Mouse (Mus musculus) NIH3T3 (cell line): ENCODE measurements around the gene Slc6a16.
A peak's percentile ranks its signal among the peaks of the same experiment; 100 is the strongest.

Source experiments
- DNase-seq: peaks from one replicate; pipeline ENCODE4 v3.0.0-alpha.2; 2012; ENCODE audit warnings: low read depth

Slc6a16 gene

GRCm38 (mm10) chr7:45240633-45241388 lies at the start of gene Slc6a16:
Gene Slc6a16, plus strand, starts transcription at chr7:45241085.
- DNase-seq: no peak

DNA sequence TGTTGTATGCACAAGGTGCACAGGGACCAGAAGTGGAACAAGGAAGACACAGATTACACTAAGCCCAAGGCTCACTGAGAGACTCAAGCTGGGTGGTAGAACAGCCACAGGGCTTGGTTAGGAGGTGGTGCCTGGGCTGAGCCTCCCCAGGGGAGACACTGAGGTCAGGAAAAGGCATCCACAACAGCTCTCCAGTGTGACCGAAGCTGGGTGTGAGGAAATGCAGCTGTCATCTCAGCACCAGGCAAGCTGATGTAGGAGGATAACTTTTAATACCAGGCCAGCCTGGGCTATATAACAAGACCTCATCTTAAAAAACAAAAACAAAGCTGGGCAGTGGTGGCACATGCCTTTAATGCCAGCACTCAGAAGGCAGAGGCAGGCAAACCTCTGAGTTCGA lies 49.7 kb upstream of the Slc6a16 start:
- DNase-seq: no peak

- DNase-seq: peak; percentile 66
These were observed 49.0 kb upstream of the Slc6a16 start for GRCm38 (mm10) chr7:45191803-45192363.

GRCm38 (mm10) chr7:45192585-45193310 lies 48.1 kb upstream of the Slc6a16 start:
- no peak for DNase-seq

DNA sequence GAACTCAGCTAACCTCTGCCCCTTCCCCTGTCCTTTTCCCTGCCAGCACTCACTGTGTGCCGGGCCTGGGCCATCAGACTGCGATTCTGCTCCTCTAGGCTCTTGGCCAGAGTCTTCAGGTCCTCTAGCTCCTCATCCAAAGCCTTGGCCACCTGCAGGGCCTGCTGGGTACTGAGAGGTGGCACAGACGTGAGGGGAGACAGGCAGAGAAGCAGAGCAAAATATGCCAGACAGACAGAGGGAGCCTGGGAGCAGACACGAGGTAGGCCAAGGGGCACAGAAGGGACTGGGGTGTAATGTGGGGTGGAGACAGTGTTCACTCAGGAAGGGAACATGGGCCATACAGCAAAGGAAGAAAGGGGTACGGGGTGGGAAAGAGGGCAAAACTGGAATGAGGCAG lies 47.5 kb upstream of the Slc6a16 start:
- DNase-seq: no peak

DNA sequence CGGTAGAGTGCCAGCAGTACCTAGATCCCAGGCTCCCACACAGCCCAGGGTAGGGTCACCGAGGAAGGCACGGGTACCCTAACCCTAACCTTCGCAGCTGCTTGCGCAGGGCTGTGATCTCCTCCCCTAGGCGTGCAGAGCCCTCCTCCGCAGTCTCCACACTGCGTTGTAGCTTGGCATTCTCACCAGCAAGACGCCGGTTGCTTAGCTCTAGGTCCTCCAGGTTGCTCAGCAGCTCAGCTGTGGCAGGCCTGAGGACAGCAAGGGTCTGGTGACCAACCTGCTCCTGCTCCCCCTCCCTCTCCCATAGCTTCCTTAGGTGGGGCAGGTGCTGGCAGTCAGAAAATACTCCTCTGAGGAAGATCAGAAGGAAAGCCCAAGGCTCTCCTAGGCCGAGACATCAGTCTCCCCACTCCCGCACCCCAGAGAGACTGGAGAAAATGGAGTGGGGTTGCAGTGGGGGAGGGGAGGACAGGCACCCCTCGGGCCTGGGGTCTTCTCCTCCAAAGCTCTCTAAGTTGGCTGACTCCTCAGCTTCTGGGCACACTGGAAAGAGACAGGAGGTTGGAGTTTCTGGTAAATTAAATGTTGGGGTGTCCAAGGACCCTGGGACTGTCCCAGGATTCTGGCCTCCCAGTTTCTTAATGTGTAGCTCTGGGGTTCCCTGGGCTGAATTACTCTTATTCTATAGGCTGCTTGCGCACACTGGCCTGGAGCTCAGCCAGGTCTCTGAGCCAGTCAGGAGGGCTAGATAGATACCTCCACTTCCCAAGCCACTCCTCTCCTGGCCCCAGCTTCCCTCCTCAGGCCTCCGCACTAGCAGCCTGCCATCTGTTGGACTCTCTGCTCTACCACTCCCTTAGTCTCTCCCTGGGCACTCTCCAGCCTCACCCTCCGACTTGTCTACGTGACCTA lies 46.8 kb upstream of the Slc6a16 start:
- no peak for DNase-seq

DNA sequence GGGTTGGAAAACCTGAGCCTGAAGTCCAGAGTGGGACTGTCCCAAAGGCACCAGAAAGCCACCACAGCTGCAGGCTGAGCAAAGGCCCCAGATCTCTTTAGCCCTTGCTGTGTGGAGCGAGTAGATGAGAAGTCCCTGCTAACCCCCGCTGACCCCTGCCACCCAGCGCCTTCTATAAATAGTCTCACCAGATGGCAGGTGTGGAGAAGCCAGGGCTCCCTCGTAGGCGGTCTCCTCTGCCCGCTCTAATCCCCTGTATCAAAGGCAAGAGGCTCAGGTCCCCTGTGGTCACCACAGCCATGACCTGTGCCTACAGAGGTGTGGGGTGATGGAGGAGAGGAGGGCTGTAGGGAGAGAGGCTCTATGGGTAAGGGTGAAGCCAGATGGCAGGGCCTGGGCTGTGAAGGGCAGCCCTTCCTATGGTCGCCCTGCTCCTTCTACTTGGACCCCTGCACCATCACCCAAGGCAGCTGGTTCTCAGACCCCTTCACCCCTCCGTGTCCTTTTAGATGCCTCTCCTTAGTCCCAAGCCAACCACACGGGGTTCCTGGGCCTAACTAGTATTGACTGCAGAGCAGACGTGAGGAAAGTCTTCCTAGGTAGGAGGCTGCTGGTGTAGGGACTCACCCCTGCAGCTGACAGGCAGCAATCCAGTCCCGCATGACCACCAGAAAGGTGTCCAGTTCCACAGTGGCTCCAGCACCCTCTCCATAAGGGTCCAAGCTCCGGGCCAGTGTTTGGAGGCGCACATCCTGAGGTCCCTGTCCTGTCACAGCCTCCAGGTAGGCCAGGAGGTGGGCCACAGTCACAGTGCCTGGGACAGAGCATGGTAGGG lies 45.3 kb upstream of the Slc6a16 start:
- DNase-seq: no peak

GRCm38 (mm10) chr7:45196176-45196535 lies 44.7 kb upstream of the Slc6a16 start:
- no peak for DNase-seq

- DNase-seq: peak; percentile 44
These were observed 43.9 kb upstream of the Slc6a16 start for GRCm38 (mm10) chr7:45196994-45197393.

- peak; percentile 92 for DNase-seq
These were observed 42.5 kb upstream of the Slc6a16 start for GRCm38 (mm10) chr7:45198435-45198834.

DNA sequence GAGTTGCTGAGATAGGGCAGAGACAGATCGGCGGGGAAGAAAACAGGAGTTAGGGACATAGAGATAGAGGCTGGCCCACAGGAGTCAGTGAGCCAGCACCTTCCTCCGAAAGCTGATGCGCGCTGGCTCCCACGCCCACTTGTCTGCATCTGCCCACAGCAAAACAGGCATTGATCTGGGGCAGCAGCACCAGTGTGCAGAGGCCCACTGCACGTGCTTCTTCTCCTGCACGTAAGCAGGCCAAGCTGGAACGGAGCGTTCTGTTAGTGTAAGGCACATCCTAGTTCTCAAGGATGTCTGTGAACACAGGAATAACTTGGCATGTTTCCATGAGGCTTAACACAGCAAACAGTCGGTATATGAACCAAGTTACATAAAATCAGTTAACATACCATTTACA lies 41.9 kb upstream of the Slc6a16 start:
- no peak for DNase-seq

DNA sequence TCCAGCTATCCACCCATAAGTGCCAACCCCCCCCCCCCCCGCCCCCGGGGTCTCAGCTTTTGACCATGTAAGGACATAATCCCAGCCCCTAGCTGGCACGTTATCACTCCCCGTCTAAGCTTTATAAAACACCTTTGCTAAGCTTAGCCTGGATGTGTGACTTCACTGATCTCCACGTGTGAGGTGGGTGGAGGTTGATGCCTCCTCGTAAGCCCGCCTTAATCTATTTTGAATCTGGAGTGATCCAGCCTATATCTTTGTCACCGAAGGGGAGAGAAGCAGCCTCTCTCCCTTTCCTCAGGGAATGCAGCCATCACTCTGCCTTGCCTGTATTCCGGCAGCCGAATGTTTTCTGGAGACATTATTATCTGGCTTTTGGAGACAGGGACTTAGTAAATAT lies 38.2 kb upstream of the Slc6a16 start:
- DNase-seq: no peak

DNA sequence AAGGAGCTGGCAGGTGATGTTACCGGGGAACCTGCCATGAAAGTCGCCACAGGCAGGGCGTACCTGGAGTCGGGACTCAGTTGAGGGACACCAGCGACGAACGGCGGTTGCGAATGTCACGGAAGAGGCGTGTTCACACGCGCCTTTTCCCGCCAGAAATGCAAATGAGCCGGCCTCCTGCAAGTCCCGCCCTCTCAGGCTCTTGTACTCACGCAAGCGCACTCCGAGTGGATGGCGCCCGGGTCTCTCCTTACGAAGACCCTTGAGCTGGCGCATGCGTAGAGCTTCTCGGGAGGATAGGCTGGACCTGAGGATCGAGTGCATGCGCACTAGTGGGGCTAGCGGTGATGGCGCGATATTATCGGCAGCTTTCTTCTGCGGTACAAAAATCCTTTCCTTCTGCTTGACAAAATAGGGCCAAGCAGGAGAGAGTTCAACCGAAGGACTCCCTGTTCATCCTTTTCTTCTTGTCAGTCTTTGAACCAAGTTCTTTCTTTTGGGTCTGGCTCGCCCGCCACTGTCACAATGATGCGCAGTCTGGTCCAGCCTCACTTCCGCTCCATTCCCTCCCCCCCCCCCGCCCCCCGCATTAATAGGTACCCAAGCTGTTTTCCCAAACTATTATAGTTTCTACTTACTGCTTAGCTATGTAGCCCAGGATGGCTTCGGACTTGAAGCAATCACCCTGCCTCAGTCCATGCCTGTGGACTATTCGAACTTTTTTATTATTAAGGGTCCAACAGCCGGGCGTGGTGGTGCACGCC lies 36.3 kb upstream of the Slc6a16 start, which contains the start of gene Ccdc155:
TSS of gene Ccdc155 (minus strand) at position 513 of the 764 bp plus-strand sequence.
- DNase-seq: no peak

- DNase-seq: peak; percentile 22
These were observed 32.6 kb upstream of the Slc6a16 start for GRCm38 (mm10) chr7:45208260-45208659.

DNA sequence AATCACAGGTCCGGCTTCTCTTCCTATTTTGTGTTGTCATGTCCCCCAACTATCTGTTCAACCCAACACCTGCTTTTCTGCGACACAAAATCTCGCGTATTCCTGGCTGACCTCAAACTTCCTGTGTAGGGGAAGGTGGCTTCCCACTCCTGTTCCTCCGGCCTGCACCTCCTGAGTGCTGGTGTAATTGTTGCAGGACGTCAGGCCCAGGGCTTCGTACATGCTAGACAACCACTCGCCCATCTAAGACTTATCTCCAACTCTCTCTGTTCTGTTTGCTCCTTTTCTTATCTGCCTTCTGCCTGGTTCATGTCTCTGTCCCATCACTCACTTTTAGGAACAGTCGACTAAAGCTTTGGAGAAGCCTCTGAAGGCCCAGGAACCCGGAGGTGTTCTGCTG lies 29.8 kb upstream of the Slc6a16 start:
- DNase-seq: no peak

DNA sequence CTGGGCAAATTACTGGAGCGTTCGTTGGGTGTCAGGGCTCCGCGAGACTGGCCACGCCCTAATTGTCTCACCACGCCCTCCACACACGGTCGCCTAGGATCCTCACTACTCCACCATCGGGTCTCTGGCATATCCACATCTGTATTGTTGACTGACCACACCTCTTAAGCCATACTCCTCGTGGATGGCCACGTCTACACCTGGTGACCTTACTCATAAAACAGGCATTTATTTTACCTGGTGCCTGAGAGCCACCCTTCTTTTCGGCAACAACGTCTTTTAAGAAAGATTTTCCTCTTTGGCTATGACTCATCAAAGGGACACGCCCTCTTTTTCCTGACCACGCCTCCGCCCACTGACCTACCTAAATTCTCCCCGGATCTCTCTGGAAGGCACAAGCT lies 29.0 kb upstream of the Slc6a16 start, which contains the start of gene Dkkl1:
TSS of gene Dkkl1 (minus strand) at position 297 of the 401 bp plus-strand sequence.
- no peak for DNase-seq

GRCm38 (mm10) chr7:45212356-45212755 lies 28.5 kb upstream of the Slc6a16 start:
- no peak for DNase-seq

DNA sequence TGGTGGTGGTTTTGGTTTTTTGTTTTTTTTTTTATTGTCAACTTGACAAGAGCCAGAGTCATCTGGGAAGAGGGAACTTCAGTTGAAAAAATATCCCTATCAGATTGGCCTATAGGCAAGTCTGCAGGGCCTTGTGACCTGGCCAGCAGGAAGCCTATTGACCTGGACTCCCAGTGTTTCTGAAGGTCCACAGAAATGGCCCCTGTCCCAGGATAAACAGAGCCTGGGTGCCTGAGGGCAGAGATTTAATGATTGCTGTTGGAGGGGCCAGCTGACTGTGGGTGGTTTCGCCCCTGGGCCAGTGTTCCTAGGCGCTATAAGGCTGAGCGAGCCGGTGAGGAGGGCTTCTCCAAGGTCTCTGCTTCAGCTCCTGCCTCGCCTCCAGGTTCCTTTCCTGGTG lies 27.2 kb upstream of the Slc6a16 start:
- DNase-seq: no peak

GRCm38 (mm10) chr7:45215673-45216441 lies 25.0 kb upstream of the Slc6a16 start, which contains the start of gene Tead2:
Gene Tead2, plus strand, starts transcription at chr7:45215753.
- peak; percentile 86 for DNase-seq
